Mouse (Mus musculus) heart, embryonic 14.5 days (tissue): ENCODE results near the gene Cops4. TPM values are rescaled to one million over a fixed set of nuclear protein-coding genes. Genes with fewer than 3 reads are reported as not detected.

ENCODE experiments used
- ATAC-seq: fragments of 200-750 bp; cut with Nextera tagmentation; 2 replicates; pipeline ENCODE4 v1.8.0; 2017; ENCODE audit warnings: low read depth, moderate TSS enrichment; ENCODE audit not compliant: insufficient number of reproducible peaks, insufficient read depth, low FRiP score
- H3K27ac ChIP-seq, 2 experiments: fragments of 200-500 bp in 1 of 2; fragments of 300-500 bp in 1 of 2; sonication (generic) in 1 of 2; replicated peaks in 1 of 2; 2 replicates each; pipeline ENCODE4 v1.5.1; 2012 to 2014; ENCODE audit warnings: low read depth in 2 of 2, low read length in 2 of 2, control low read depth in 1 of 2, mild to moderate bottlenecking in 1 of 2, mixed read lengths in 1 of 2; ENCODE audit not compliant: control insufficient read depth in 1 of 2, insufficient read depth in 1 of 2
- H3K27me3 ChIP-seq: fragments of 300-500 bp; sonication (generic); 2 replicates; pipeline ENCODE4 v1.6.1; 2014; ENCODE audit warnings: mild to moderate bottlenecking, low read length, control low read depth; ENCODE audit not compliant: control insufficient read depth, insufficient read depth
- H3K36me3 ChIP-seq: fragments of 300-500 bp; sonication (generic); 2 replicates; pipeline ENCODE4 v1.6.1; 2014; ENCODE audit warnings: mild to moderate bottlenecking, control low read depth, low read length, mixed read lengths; ENCODE audit not compliant: control insufficient read depth, insufficient read depth
- H3K4me1 ChIP-seq, 2 experiments: fragments of 200-500 bp in 1 of 2; fragments of 300-500 bp in 1 of 2; sonication (generic) in 1 of 2; 2 replicates each; pipeline ENCODE4 v1.6.1; 2012 to 2014; ENCODE audit warnings: low read length in 2 of 2, control low read depth in 1 of 2, mixed read lengths in 1 of 2; ENCODE audit not compliant: control insufficient read depth in 2 of 2, insufficient read depth in 2 of 2
- H3K4me2 ChIP-seq: fragments of 300-500 bp; sonication (generic); 2 replicates; pipeline ENCODE4 v1.6.1; 2014; ENCODE audit warnings: mild to moderate bottlenecking, low read length
- H3K4me3 ChIP-seq, 2 experiments: fragments of 200-500 bp in 1 of 2; fragments of 300-500 bp in 1 of 2; sonication (generic) in 1 of 2; 2 replicates each; pipeline ENCODE4 v1.5.1; 2012 to 2014; ENCODE audit warnings: low read length in 2 of 2, mild to moderate bottlenecking in 2 of 2, control low read depth in 1 of 2, low read depth in 1 of 2, moderate library complexity in 1 of 2; ENCODE audit not compliant: control insufficient read depth in 1 of 2, insufficient read depth in 1 of 2
- H3K9ac ChIP-seq: fragments of 300-500 bp; sonication (generic); 2 replicates; pipeline ENCODE4 v1.6.1; 2014; ENCODE audit warnings: mild to moderate bottlenecking, low read length
- H3K9me3 ChIP-seq: fragments of 300-500 bp; sonication (generic); 2 replicates; pipeline ENCODE4 v1.6.1; 2016; ENCODE audit warnings: low read length, control low read depth; ENCODE audit not compliant: control insufficient read depth
- WGBS: fragments of 180-500 bp; shearing (Covaris S2); extraction: QIAGEN DNeasy Blood & Tissue Kit; methylation state at CpG from one replicate; pipeline ENCODE4 v1.1.7; 2014; 5-methylcytosine and 5-hydroxymethylcytosine counted together
- polyA plus RNA-seq: library from polyadenylated mRNA; unstranded; fragments of >200 nt; fragmentation: Nextera tagmentation; extraction: Ambion mirVana; gene quantifications from 2 replicates; pipeline ENCODE4 v1.2.1, GENCODE M21; 2014

Cops4 gene
- polyA plus RNA-seq, 1 experiment from 2014 or later, result 157 TPM

GRCm38 (mm10) chr5:100491704-100492103 lies 26.4 kb upstream of the Cops4 start:
- Histone ChIP-seq H3K4me1 (peaks cover 6 to 9% of the 10 kb centered on the region in 2 experiments; a peak in 2 of 4 replicates), H3K9me3 (no peaks in the 10 kb centered on the region), H3K27me3 (no peaks in the 10 kb centered on the region), H3K4me3 (no peak overlapping the region), H3K27ac (no peak overlapping the region), H3K9ac (no peak overlapping the region), H3K36me3 (no peaks in the 10 kb centered on the region), H3K4me2 (no peak overlapping the region)
- ATAC-seq, result no peak
- whole genome bisulfite sequencing, result 57% methylated on average over 4 of the region's 4 CpGs

- under 1% methylated on average over 44 of the region's 46 CpGs for WGBS
- Histone ChIP-seq H3K27me3 (no peaks in the 10 kb centered on the region), H3K4me2 (peak overlapping the region; percentile 92), H3K4me3 (peak overlapping the region; percentile 84 to 90), H3K9ac (peak overlapping the region; percentile 90), H3K4me1 (peaks cover 0 to 16% of the 10 kb centered on the region in 2 experiments; a peak in 3 of 4 replicates), H3K36me3 (no peaks in the 10 kb centered on the region), H3K27ac (peak overlapping the region; percentile 71 to 85), H3K9me3 (no peaks in the 10 kb centered on the region)
- peak; percentile 36; the same call in 1 of the 2 replicates for ATAC-seq
These were observed 19.5 kb upstream of the Cops4 start for GRCm38 (mm10) chr5:100498436-100499180.

GRCm38 (mm10) chr5:100499243-100499642 lies 18.9 kb upstream of the Cops4 start:
- 0 out of 4 replicates have a peak overlapping the region, but pooled peaks of 1 of the 2 experiments have one; percentile 80 for H3K27ac ChIP-seq
- H3K9me3 ChIP-seq, result no peaks in the 10 kb centered on the region
- peaks cover 0 to 16% of the 10 kb centered on the region in 2 experiments; a peak in 3 of 4 replicates for H3K4me1 ChIP-seq
- H3K36me3 ChIP-seq, result no peaks in the 10 kb centered on the region
- no peak for ATAC-seq
- H3K4me2 ChIP-seq, result peak overlapping the region; percentile 92
- H3K9ac ChIP-seq, result peak overlapping the region; percentile 90
- peak overlapping the region in 1 of 2 experiments; percentile 90; a peak in 3 of 4 replicates for H3K4me3 ChIP-seq
- WGBS, result 19% methylated on average over 2 of the region's 2 CpGs
- H3K27me3 ChIP-seq, result no peaks in the 10 kb centered on the region

- Histone ChIP-seq H3K9me3 (no peaks in the 10 kb centered on the region), H3K4me1 (peaks cover 0 to 16% of the 10 kb centered on the region in 2 experiments; a peak in 3 of 4 replicates), H3K4me3 (peak overlapping the region; percentile 68 to 90), H3K4me2 (peak overlapping the region; percentile 92), H3K9ac (peak overlapping the region; percentile 90), H3K36me3 (no peaks in the 10 kb centered on the region), H3K27ac (peak overlapping the region; percentile 62 to 80), H3K27me3 (no peaks in the 10 kb centered on the region)
- 0% methylated on average over 34 of the region's 41 CpGs for WGBS
- ATAC-seq, result 0 out of 2 replicates have a peak, but pooled peaks have one; percentile 17
These were observed 18.2 kb upstream of the Cops4 start for GRCm38 (mm10) chr5:100499831-100500304.

- Histone ChIP-seq H3K27me3 (no peaks in the 10 kb centered on the region), H3K9me3 (no peaks in the 10 kb centered on the region), H3K36me3 (no peaks in the 10 kb centered on the region), H3K4me3 (peak within 1 kb of the TSS; percentile 68 to 90), H3K27ac (peak within 1 kb of the TSS; percentile 62 to 80), H3K9ac (peak within 1 kb of the TSS; percentile 90), H3K4me1 (peaks cover 0 to 16% of the 10 kb centered on the region in 2 experiments; a peak in 3 of 4 replicates), H3K4me2 (peak within 1 kb of the TSS; percentile 92)
- ATAC-seq, result peak; percentile 93
- under 1% methylated on average over 56 of the region's 60 CpGs for WGBS
These were observed 17.6 kb upstream of the Cops4 start, which contains the start of gene Lin54 for GRCm38 (mm10) chr5:100500458-100500961. Lin54 (minus strand) TSS chr5:100500639.

GRCm38 (mm10) chr5:100501267-100501666 lies 16.8 kb upstream of the Cops4 start:
- H3K4me1 ChIP-seq, result peaks cover 0 to 16% of the 10 kb centered on the region in 2 experiments; a peak in 3 of 4 replicates
- no peaks in the 10 kb centered on the region for H3K9me3 ChIP-seq
- WGBS, result 79% methylated on average over 4 of the region's 4 CpGs
- peak overlapping the region; percentile 44; the same call in 1 of the 2 replicates for H3K9ac ChIP-seq
- peak overlapping the region; percentile 62; the same call in 1 of the 2 replicates for H3K4me2 ChIP-seq
- no peak overlapping the region for H3K27ac ChIP-seq
- no peak for ATAC-seq
- H3K36me3 ChIP-seq, result no peaks in the 10 kb centered on the region
- H3K27me3 ChIP-seq, result no peaks in the 10 kb centered on the region
- H3K4me3 ChIP-seq, result no peak overlapping the region

GRCm38 (mm10) chr5:100509247-100509646 lies 8.9 kb upstream of the Cops4 start:
- 55% methylated on average over 11 of the region's 11 CpGs for WGBS
- no peaks in the 10 kb centered on the region for H3K36me3 ChIP-seq
- H3K4me2 ChIP-seq, result no peak overlapping the region
- H3K27ac ChIP-seq, result no peak overlapping the region
- no peak for ATAC-seq
- no peak overlapping the region for H3K4me3 ChIP-seq
- H3K9me3 ChIP-seq, result no peaks in the 10 kb centered on the region
- no peaks in the 10 kb centered on the region for H3K4me1 ChIP-seq
- H3K9ac ChIP-seq, result no peak overlapping the region
- H3K27me3 ChIP-seq, result no peaks in the 10 kb centered on the region
